Mouse (Mus musculus) adrenal gland, adult 8-10 months (tissue): ENCODE data around the gene Rcc2. TPM values are rescaled to one million over a fixed set of nuclear protein-coding genes. Genes with fewer than 3 reads are reported as not detected.
A peak's percentile ranks its signal among the peaks of the same experiment; 100 is the strongest.

Experiments
- DNase-seq: peaks from one replicate; pipeline ENCODE4 v3.0.0; 2022
- microRNA-seq, 2 experiments: library from miRNA; unstranded; fragments of <30 nt; microRNA quantifications; one replicate each; pipeline ENCODE4 v1.2.0; 2022
- total RNA-seq, 4 experiments: library from RNA; stranded (reverse); gene quantifications; 2 replicates each; pipeline ENCODE4 v1.2.4; 2022

Gene Rcc2
- total RNA-seq, 4 experiments from 2014 or later, result 71.0 to 87.5 (median 77.3) TPM

GRCm38 (mm10) chr4:140763158-140763557 is 62.8 kb downstream of the Rcc2 start:
- DNase-seq, result no peak

- DNase-seq, result no peak
Measured at GRCm38 (mm10) chr4:140765936-140766335, 65.6 kb downstream of the Rcc2 start.

GRCm38 (mm10) chr4:140768973-140769372 is 68.6 kb downstream of the Rcc2 start:
- no peak for DNase-seq

- peak; percentile 11 for DNase-seq
Measured at GRCm38 (mm10) chr4:140770433-140770832, 70.1 kb downstream of the Rcc2 start.

- no peak for DNase-seq
Measured at GRCm38 (mm10) chr4:140771091-140771490, 70.8 kb downstream of the Rcc2 start.

Small RNA genes lying within 50 kb of the gene (microRNA-seq; reads per million reads assigned to microRNA genes)
- gene Gm23045, result 0 reads per million in 2 experiments
- gene Gm25951, result 0 reads per million in 2 experiments

Other genes with a start within 250 kb of the Rcc2 start
- 10 to 100 TPM; 13.3 to 46.3 (median 28.5) TPM for gene Arhgef10l, start 34.5 kb upstream of the Rcc2 start, total RNA-seq
- gene Padi6, start 42.1 kb downstream of the Rcc2 start, total RNA-seq, result not detected
- 1 to 10 TPM in 1 of 4 experiments, under 1 TPM in 3; 0.27 to 1.1 (median 0.35) TPM for gene Padi4, start 73.7 kb downstream of the Rcc2 start, total RNA-seq
- not detected for gene Padi3, start 110.1 kb downstream of the Rcc2 start, total RNA-seq
- gene Padi1, start 145.2 kb downstream of the Rcc2 start, total RNA-seq, result not detected
- gene Padi2, start 205.8 kb downstream of the Rcc2 start, total RNA-seq, result 1 to 10 TPM; 2.4 to 3.1 (median 2.8) TPM